Mouse (Mus musculus): ENCODE results near the gene Apol7c.
"Not testable (repeated sequence)": the region's sequence is repeated elsewhere in the genome, so short reads cannot be mapped to it uniquely, and the experiment has no call there.

- TF ChIP-seq GATA1 (IDR thresholded peaks at IDR 0.05; ENCODE audit: low read depth, low read length); NELFE (IDR thresholded peaks at IDR 0.05; ENCODE audit: low read depth, low read length); POLR2A (IDR thresholded peaks at IDR 0.05; ENCODE audit: control insufficient read depth in 1 of 2, insufficient read depth in 1 of 2, low read depth in 1 of 2, low read length in 2 of 2, poor library complexity in 1 of 2); ZNF384 (IDR thresholded peaks at IDR 0.05; ENCODE audit: low read depth, low read length); TAL1 (IDR thresholded peaks at IDR 0.05; ENCODE audit: low read length); ZMIZ1 (IDR thresholded peaks at IDR 0.05; ENCODE audit: low read depth, low read length); CTCF (IDR thresholded peaks at IDR 0.05 in 2 of 3, conservative IDR thresholded peaks at IDR 0.05 in 1 of 3; ENCODE audit: control insufficient read depth in 1 of 3, insufficient read depth in 1 of 3, low read depth in 2 of 3, low read length in 3 of 3, poor library complexity in 1 of 3, severe bottlenecking in 1 of 3); MEF2A (IDR thresholded peaks at IDR 0.05; ENCODE audit: extremely low read depth, insufficient replicate concordance, low read depth, low read length, poor library complexity, severe bottlenecking): not testable (repeated sequence)
Measured at GRCm38 (mm10) chr15:77494694-77495093, 38.4 kb downstream of the Apol7c start.
